Mouse (Mus musculus) heart, postnatal 0 days (tissue): ENCODE measurements around the gene Rpp25l. TPM values are rescaled to one million over a fixed set of nuclear protein-coding genes. Genes with fewer than 3 reads are reported as not detected.
A peak's percentile ranks its signal among the peaks of the same experiment; 100 is the strongest.

ENCODE experiments used
- ATAC-seq: fragments of 200-750 bp; cut with Nextera tagmentation; 2 replicates; pipeline ENCODE4 v1.8.0; 2017; ENCODE audit warnings: low read depth, moderate number of reproducible peaks, moderate library complexity; ENCODE audit not compliant: insufficient read depth
- DNase-seq: peaks from one replicate; pipeline ENCODE4 v3.0.0-alpha.2; 2016; ENCODE audit warnings: low spot score
- H3K27ac ChIP-seq: fragments of 300-500 bp; sonication (generic); 2 replicates; pipeline ENCODE4 v1.5.1; 2014; ENCODE audit warnings: low read depth, mild to moderate bottlenecking
- H3K27me3 ChIP-seq: fragments of 300-500 bp; sonication (generic); 2 replicates; pipeline ENCODE4 v1.6.1; 2014; ENCODE audit warnings: low read length, mixed read lengths; ENCODE audit not compliant: control insufficient read depth, insufficient read depth
- H3K36me3 ChIP-seq: fragments of 300-500 bp; sonication (generic); replicated peaks from 2 replicates; pipeline ENCODE4 v1.6.1; 2014; ENCODE audit warnings: low read length, mixed read lengths; ENCODE audit not compliant: control insufficient read depth, insufficient read depth
- H3K4me1 ChIP-seq: fragments of 300-500 bp; sonication (generic); 2 replicates; pipeline ENCODE4 v1.6.1; 2014; ENCODE audit warnings: antibody characterized with exemption; ENCODE audit not compliant: control insufficient read depth, insufficient read depth
- H3K4me2 ChIP-seq: fragments of 300-500 bp; sonication (generic); 2 replicates; pipeline ENCODE4 v1.6.1; 2014; ENCODE audit warnings: low read depth, mild to moderate bottlenecking, low read length, moderate library complexity
- H3K4me3 ChIP-seq: fragments of 300-500 bp; sonication (generic); 2 replicates; pipeline ENCODE4 v1.5.1; 2014; ENCODE audit warnings: low read depth, low read length
- H3K9ac ChIP-seq: fragments of 300-500 bp; sonication (generic); replicated peaks from 2 replicates; pipeline ENCODE4 v1.6.1; 2014; ENCODE audit warnings: low read depth, low read length, mixed read lengths
- H3K9me3 ChIP-seq: fragments of 300-500 bp; sonication (generic); replicated peaks from 2 replicates; pipeline ENCODE4 v1.6.1; 2016; ENCODE audit warnings: low read length; ENCODE audit not compliant: control insufficient read depth
- CTCF ChIP-seq: IDR thresholded peaks from 2 replicates; pipeline ENCODE4 v1.5.1; 2016; ENCODE audit warnings: antibody characterized with exemption, control low read depth, low read depth
- EP300 ChIP-seq: IDR thresholded peaks from 2 replicates; pipeline ENCODE4 v1.6.1; 2016; ENCODE audit warnings: antibody characterized with exemption, low read depth
- WGBS: fragments of 180-500 bp; shearing (Covaris S2); extraction: QIAGEN DNeasy Blood & Tissue Kit; methylation state at CpG from one replicate; pipeline ENCODE4 v1.1.7; 2014; 5-methylcytosine and 5-hydroxymethylcytosine counted together
- polyA plus RNA-seq: library from polyadenylated mRNA; unstranded; fragments of >200 nt; fragmentation: Nextera tagmentation; extraction: Ambion mirVana; gene quantifications from 2 replicates; pipeline ENCODE4 v1.2.1, GENCODE M21; 2015
- total RNA-seq: library from RNA; depleted of rRNA; stranded (reverse); fragments of >200 nt; gene quantifications from 2 replicates; pipeline ENCODE4 v1.2.3, GENCODE M21; 2014; ENCODE audit warnings: low replicate concordance

Gene Rpp25l
- total and polyA plus RNA-seq, 2 experiments from 2014 or later: 38.9 to 49.8 TPM

DNA sequence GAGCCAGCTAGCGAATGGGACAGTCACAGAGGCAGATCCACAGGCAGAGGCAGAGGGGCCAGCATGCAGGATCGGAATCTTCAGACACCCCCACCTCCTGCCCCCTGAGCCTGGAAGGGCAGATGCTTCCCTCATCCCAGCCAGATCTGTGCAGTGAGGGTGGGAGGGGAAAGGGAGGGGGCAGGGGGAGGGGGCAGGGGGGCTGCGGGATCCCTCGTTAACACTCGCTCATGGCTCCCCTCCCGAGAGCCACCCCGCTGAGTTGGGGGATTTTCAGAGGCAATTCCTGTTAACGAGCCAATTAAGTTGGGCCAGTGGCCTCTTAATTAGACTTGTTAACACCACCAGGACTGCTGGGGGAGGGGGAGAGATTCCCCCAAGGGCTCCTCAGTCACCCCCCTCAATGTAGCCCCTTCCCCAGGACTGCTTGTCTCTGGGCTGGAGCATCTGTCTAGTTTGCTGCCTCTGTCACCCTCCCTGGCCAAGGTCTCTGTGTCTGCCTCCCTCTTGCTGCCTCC is 41.3 kb downstream of the Rpp25l start:
- Histone ChIP-seq H3K36me3 (no peaks in the 10 kb centered on the region), H3K27me3 (peaks cover 37% of the 10 kb centered on the region), H3K4me1 (peaks cover 3% of the 10 kb centered on the region; the same call in 1 of the 2 replicates), H3K9me3 (no peaks in the 10 kb centered on the region), H3K4me2 (no peak overlapping the region), H3K9ac (no peak overlapping the region), H3K4me3 (no peak overlapping the region), H3K27ac (no peak overlapping the region)
- 42% methylated on average over 6 of the region's 8 CpGs for WGBS
- TF ChIP-seq CTCF (no peak), EP300 (no peak)
- ATAC-seq (no peak), DNase-seq (no peak)

DNA sequence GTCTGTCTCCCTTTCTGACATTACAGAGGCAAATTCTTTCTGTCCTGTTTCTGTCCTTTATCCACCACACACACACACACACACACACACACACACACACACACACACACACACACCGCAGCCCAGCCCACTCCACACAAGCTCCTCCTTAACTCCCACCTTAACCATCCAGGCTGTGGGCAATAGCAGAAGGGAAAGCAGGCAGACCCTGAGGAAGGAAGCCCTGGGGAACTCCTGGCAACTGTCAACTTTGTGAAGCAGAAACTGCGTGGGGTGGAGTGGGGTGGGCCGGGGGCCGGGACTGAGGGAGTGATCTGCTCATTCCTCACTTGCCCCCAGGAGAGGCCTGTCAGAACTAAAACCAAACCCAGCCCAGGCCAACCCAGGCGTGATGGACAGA is 41.8 kb downstream of the Rpp25l start:
- TF ChIP-seq CTCF: no peak
- no peak for TF ChIP-seq EP300
- DNase-seq (no peak), ATAC-seq (no peak)
- H3K4me2 ChIP-seq: no peak overlapping the region
- no peaks in the 10 kb centered on the region for H3K9me3 ChIP-seq
- H3K4me3 ChIP-seq: no peak overlapping the region
- 41% methylated on average over 5 of the region's 5 CpGs for WGBS
- no peaks in the 10 kb centered on the region for H3K4me1 ChIP-seq
- H3K27me3 ChIP-seq: peaks cover 31% of the 10 kb centered on the region
- H3K36me3 ChIP-seq: no peaks in the 10 kb centered on the region
- H3K27ac ChIP-seq: no peak overlapping the region
- no peak overlapping the region for H3K9ac ChIP-seq

GRCm38 (mm10) chr4:41670836-41671235 is 42.5 kb downstream of the Rpp25l start:
- Histone ChIP-seq H3K4me3 (no peak overlapping the region), H3K27ac (no peak overlapping the region), H3K9me3 (no peaks in the 10 kb centered on the region), H3K27me3 (peaks cover 28% of the 10 kb centered on the region), H3K9ac (no peak overlapping the region), H3K36me3 (no peaks in the 10 kb centered on the region), H3K4me1 (no peaks in the 10 kb centered on the region), H3K4me2 (no peak overlapping the region)
- WGBS: 87% methylated on average over 18 of the region's 18 CpGs
- ATAC-seq (no peak), DNase-seq (no peak)
- TF ChIP-seq EP300 (no peak), CTCF (no peak)

GRCm38 (mm10) chr4:41666646-41667045 is 46.7 kb downstream of the Rpp25l start:
- Histone ChIP-seq H3K9ac (no peak overlapping the region), H3K9me3 (no peaks in the 10 kb centered on the region), H3K4me3 (no peak overlapping the region), H3K27ac (no peak overlapping the region), H3K27me3 (peaks cover 11% of the 10 kb centered on the region), H3K4me1 (peaks cover 7% of the 10 kb centered on the region; the same call in 1 of the 2 replicates), H3K36me3 (no peaks in the 10 kb centered on the region), H3K4me2 (no peak overlapping the region)
- ATAC-seq (no peak), DNase-seq (no peak)
- no peak for TF ChIP-seq CTCF
- TF ChIP-seq EP300: no peak
- 82% methylated on average over 11 of the region's 11 CpGs for WGBS

GRCm38 (mm10) chr4:41665009-41665675 is 48.2 kb downstream of the Rpp25l start:
- ATAC-seq (peak; percentile 37), DNase-seq (no peak)
- no peaks in the 10 kb centered on the region for H3K9me3 ChIP-seq
- WGBS: 8% methylated on average over 6 of the region's 8 CpGs
- TF ChIP-seq EP300 (no peak), CTCF (no peak)
- no peak overlapping the region for H3K27ac ChIP-seq
- no peaks in the 10 kb centered on the region for H3K27me3 ChIP-seq
- no peak overlapping the region for H3K9ac ChIP-seq
- H3K4me3 ChIP-seq: no peak overlapping the region
- no peaks in the 10 kb centered on the region for H3K36me3 ChIP-seq
- H3K4me2 ChIP-seq: no peak overlapping the region
- H3K4me1 ChIP-seq: peaks cover 7% of the 10 kb centered on the region; the same call in 1 of the 2 replicates
